Mouse (Mus musculus) common myeloid progenitor, adult 5-6 weeks (primary cell): ENCODE measurements around the gene Bicra. TPM values are rescaled to one million over a fixed set of nuclear protein-coding genes. Genes with fewer than 3 reads are reported as not detected.

ENCODE experiments used
- ATAC-seq: replicated peaks from 2 replicates; pipeline ENCODE4 v1.8.0; 2016; ENCODE audit warnings: low read depth, mild to moderate bottlenecking, moderate TSS enrichment, inconsistent platforms; ENCODE audit not compliant: poor library complexity, severe bottlenecking
- total RNA-seq: library from RNA; stranded (forward); fragments of 200-1000, 187-1606 nt; gene quantifications from 2 replicates; pipeline ENCODE4 v1.2.3, GENCODE M21; 2017

Gene Bicra
- 1.2 and 2.5 TPM in 2 replicates for total RNA-seq

DNA sequence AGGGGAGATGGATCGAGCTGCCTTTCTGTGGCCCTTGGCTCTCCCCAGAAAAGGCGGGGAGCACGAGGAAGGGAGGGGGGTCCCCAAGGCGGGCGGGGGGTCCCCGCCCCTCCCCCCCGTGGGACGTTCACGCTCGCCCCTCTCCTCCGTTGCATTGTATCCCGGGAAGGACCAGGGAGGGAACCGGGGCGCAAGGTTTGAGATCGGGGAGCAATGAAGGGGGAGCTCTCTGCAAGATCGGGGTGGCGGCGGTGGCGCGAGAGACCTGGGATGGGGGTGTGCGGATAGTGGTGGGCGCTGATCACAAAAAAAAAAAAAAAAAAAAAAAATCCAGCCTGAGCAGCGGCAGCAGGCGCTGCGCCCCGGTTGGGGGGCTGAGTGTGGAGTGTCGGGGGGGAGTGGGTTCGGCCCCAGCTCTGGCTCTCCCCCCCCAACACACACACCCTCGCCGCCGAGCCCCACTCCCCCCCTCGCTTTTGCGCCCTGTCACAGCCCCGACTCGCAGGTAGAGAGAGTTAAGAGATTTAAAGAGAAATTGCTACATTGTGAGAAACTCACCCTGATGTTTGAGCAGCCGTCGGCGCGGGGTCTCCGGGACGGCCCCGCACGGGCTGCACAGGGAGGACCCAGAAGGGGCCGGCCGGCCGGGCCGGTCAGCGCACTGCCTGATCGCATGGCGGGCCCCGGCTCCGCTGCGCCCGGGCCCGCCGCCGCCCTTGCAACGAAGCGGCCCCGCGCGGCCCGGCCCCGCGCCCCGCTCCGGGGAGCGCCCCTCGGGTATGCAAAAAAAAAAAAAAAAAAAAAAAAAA lies at the start of gene Bicra:
Bicra (minus strand) TSS at position 584 of the 809 bp plus-strand sequence.
- ATAC-seq: 0 out of 2 replicates have a peak, but pooled peaks have one; percentile 3

- no peak for ATAC-seq
Measured at GRCm38 (mm10) chr7:16094592-16094991, 46.9 kb upstream of the Bicra start.

DNA sequence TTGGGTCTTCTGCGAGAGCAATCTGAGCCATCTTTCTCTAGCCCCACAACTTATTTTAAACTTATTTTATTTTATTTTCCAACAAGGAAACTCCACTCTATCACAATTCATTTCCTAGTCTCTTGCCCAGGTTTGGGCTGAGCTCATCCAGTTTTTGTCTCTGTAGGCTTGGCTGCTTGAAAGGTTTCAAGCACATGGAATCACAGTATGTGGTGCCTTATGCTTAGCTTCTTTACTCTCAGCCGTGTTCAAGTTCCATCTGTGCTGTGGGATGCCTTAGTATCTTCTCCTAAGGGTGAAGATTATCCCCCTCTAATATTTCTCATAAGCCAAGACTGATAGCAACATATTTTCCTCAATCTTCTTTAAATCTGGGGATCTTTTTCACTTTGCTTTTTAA lies 39.9 kb upstream of the Bicra start:
- ATAC-seq: no peak

GRCm38 (mm10) chr7:16083361-16083760 lies 35.6 kb upstream of the Bicra start:
- ATAC-seq: no peak

DNA sequence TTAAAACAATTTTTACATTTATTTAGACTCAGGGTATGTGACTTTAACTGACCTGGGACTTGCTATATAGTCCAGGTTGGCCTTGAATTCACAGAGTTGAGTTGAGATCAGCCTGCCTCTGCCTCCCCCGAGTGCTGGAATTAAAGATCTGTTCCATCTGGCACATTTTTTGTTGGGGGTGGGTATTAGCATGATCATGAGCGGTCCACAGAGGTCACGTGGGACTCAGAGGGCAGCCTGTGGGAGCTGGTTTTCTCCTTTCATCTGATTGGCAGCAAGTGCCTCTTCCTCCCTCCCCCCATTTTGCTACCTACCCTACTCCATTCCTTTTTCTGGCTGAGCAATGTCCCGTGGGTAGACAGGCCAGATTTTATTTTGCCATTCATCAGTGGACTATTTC lies 32.9 kb upstream of the Bicra start:
- ATAC-seq: no peak

DNA sequence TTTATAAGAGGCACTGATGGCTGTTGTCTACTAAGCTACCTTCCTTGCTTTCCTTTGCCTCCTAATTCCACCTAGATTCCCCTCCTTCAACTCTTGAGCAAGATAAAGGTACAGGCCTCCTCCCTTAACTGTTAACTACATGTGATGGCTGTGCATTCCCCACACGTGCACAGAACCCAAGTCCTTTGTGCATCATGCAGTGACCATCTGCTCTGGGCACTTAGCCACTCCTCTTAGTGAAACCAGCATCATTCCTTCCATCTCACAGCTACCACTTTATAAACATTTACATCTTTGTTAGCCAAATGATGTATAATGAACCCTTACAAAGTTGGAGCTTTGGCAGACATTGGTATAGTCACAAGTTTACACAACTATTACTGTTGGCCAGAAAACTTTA lies 32.2 kb upstream of the Bicra start:
- no peak for ATAC-seq

DNA sequence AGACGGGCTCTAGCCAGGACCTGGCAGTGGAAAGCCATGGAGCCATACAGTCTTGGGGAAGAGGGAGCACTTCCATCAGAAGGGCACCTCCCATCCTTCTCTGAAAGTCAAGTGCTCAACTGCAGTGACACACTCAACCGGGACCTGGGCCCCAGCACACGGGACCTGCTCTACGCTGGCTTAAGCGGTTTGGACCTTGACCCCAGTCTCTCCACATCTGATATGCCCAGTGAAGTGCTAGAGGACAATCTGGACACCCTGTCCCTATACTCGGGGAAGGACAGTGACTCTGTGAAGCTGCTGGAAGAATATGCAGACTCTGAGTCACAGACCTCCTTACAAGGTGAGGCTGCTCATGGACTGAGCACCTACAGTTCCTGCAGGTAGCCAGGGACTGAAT lies 24.2 kb upstream of the Bicra start:
- no peak for ATAC-seq

- ATAC-seq: peak; percentile 88
Measured at GRCm38 (mm10) chr7:16070846-16071245, 23.1 kb upstream of the Bicra start.

DNA sequence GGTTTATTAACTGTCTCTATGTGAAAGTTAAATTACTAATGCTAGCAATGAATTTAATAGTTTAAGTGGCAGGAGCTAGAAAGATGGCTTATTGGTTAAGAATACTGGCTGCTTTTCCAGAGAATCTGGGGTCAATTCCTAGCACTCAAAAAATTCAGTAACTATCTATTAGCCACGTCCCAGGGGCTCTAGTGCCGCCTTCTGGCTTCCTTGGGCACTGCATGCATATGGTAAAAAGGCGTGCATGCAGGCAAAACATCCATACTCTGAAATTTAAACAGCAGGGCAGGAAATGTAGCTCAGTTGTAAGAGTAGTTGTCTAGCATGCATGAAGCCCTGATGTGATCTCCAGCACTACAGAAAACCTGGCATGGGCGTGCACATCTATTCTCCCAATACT lies 15.8 kb upstream of the Bicra start:
- no peak for ATAC-seq

DNA sequence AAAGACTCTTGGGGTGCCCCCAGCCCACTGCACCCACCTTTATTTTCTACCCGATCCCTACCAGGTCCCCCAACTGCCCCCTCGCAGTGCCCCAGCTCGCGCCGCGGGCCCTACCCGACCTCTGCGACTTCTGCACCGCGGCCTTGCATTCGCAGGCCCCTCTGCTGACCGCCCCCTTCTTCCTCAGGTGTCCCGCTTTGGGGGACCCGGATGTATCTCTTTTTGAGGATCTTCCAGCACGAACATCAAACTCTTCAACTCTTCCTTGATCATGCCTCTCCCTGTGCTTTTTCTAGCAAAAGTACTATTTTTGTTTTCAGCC lies 14.3 kb upstream of the Bicra start:
- ATAC-seq: no peak

- no peak for ATAC-seq
Measured at GRCm38 (mm10) chr7:16061219-16062098, 13.7 kb upstream of the Bicra start, which contains the start of gene Zfp541. Gene Zfp541 (plus strand): TSS chr7:16061814.

DNA sequence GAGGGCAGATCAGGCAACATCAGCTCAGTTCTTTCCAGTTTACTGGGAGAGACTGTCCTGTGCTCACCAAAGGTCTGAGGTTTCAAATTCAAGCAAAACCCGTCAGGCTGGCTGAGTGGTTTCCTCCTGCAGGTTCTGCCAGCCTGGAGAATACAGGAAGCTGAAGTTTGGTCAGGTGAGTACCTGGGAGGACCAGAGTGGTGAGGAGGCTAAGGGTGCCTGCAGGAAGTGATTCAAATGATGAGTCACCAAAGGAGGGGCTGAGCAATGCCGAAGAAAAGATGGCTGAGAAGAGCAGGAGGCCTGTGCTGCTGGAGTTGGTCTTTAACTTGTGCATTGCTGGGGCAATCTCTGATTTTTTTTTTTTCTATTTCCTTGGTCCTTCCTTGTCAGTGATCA lies 9.4 kb upstream of the Bicra start:
- ATAC-seq: no peak

DNA sequence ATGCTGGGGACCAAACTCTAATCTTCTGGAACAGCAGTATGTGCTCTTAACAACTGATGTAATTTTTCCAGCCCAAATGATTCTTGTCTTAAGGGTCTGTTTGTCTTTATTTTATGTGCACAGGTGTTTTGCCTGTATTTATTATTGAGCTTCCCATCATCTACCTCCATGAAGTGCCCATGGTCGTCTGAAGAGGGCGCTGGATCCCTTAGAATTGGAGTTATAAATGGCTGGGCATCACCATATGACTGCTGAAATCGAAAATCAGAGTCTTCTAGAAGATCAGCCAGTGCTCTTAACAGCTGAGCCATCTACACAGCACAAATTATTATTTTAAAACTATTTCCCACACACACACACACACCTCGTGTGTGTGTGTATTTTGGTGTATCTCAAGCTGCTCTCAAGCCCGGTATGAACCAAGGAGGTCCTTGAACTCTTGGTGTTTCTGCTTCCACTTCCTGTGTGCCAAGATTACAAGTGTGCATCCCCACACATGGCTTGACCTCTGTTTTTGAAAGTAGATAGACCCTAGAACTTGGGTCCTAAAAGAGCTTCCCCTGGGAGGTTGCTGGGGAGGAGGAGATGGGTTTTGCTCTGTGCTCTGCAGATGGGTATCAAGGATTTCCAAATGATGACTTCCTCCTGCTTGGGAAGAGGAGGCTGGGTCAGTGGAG lies 8.9 kb upstream of the Bicra start:
- no peak for ATAC-seq

- ATAC-seq: no peak
Measured at GRCm38 (mm10) chr7:16055665-16056064, 7.9 kb upstream of the Bicra start.

DNA sequence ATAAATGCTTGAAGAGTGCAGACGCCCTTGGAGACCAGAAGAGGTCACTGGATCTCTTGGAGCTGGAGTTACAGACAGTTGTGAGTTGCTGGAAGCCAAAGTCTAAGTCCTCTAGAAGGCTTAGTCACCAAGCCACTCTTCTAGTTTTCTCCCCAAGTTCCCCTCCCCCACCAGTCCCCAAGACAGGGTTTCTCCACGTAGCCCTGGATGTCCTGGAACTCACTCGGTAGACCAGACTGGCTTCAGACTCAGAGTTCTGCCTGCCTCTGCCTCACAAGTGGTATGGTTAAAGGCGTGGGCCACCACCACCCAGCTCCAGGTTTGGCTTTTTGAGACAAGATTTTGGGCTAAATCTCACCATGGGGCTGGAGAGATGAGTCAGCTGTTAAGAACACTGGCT lies 7.2 kb upstream of the Bicra start:
- ATAC-seq: no peak

GRCm38 (mm10) chr7:16053105-16053504 lies 5.4 kb upstream of the Bicra start:
- ATAC-seq: peak; percentile 22; the same call in 1 of the 2 replicates

- ATAC-seq: peak; percentile 65
Measured at GRCm38 (mm10) chr7:16052684-16053083, 5.0 kb upstream of the Bicra start.

GRCm38 (mm10) chr7:16051883-16052595 lies 4.3 kb upstream of the Bicra start:
- peak; percentile 39 for ATAC-seq

GRCm38 (mm10) chr7:16050600-16050999 lies 2.9 kb upstream of the Bicra start:
- ATAC-seq: no peak

GRCm38 (mm10) chr7:16049576-16049915 lies 1.8 kb upstream of the Bicra start:
- ATAC-seq: no peak
